8 mouse cellular contexts compared by ENCODE assay signal in the genomic region with DNA sequence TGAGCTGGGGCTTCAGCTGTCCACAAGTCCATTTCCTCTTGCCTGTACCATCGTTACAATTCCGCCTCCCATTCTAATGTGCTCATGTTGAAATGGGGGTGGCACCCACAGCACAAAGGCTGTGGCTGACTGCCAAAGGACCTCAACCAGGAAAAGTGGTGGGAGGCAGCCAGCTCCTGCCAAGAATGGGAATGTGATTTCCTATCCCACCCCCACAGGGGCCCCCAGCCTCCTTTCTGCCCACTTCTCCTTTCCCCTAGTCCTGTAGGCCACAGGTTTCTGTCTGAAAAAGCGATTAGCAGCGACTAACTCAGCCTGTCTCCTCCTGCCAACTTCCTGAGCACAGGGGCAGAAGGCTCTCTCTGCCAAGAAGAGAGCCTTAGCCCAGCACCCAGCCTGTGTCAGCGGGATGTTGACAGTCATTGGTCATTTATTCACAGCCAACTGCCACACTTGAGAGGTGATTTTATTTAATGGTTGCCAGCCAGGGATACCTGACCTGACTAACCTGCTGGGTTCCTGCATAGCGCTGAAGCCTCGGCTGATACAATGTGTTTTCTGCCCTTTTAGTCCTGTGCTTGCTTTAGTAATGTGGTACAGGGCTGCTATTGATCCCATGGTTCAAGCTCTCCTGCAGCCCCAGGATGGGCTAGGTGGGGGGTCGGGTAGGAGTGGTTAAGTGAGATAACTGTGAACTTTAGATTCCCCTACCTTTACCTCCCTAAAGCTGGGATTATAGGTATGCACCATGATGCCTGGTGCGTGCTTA.
A peak's percentile ranks its signal among the peaks of the same experiment; 100 is the strongest.
DNase-seq lines count a peak whose midpoint lies in the region; ATAC-seq lines count a peak whose summit lies in the region.

No protein-coding gene starts in this region.

- H3K4me1 ChIP-seq in limb, embryonic 13.5 days: peaks cover 22% of the 10 kb centered on the region
- H3K4me1 ChIP-seq in midbrain, embryonic 16.5 days (ENCODE audit: control insufficient read depth, insufficient read depth, low read length): peaks cover 10% of the 10 kb centered on the region; the same call in 1 of the 2 replicates

- no peaks in the 10 kb centered on the region for H3K36me3 ChIP-seq in limb, embryonic 13.5 days
- no peaks in the 10 kb centered on the region for H3K36me3 ChIP-seq in midbrain, embryonic 16.5 days (ENCODE audit: control insufficient read depth, insufficient read depth, low read length)

- no peak overlapping the region for H3K4me3 ChIP-seq in limb, embryonic 13.5 days
- no peak overlapping the region for H3K4me3 ChIP-seq in midbrain, embryonic 16.5 days (ENCODE audit: low read depth, low read length)

- DNase-seq in cerebellum, adult 11-12 months: peak; percentile 6
- no peak for DNase-seq in cerebellum, adult 11 months
- peak; percentile 34 for DNase-seq in brain, embryonic 18.5 days (ENCODE audit: low read depth, low spot score)
- DNase-seq in gonadal fat pad, adult 2 months (ENCODE audit: low read depth): peak; percentile 68
- DNase-seq in kidney, adult 9 months: peak; percentile 76

- peak overlapping the region; percentile 48; the same call in 1 of the 2 replicates for H3K27ac ChIP-seq in limb, embryonic 13.5 days
- H3K27ac ChIP-seq in midbrain, embryonic 16.5 days (ENCODE audit: low read length): 0 out of 2 replicates have a peak overlapping the region, but pooled peaks have one; percentile 50

- ATAC-seq in limb, embryonic 13.5 days (ENCODE audit: low FRiP score, low read depth): peak; percentile 68
- ATAC-seq in midbrain, embryonic 16.5 days: peak; percentile 70
- ATAC-seq in erythroid progenitor cell, adult 5-6 weeks (replicated peaks; ENCODE audit: low FRiP score, poor library complexity, severe bottlenecking): no peak

- no peaks in the 10 kb centered on the region for H3K27me3 ChIP-seq in limb, embryonic 13.5 days
- H3K27me3 ChIP-seq in midbrain, embryonic 16.5 days (ENCODE audit: control insufficient read depth, insufficient read depth, low read depth, low read length): no peaks in the 10 kb centered on the region

- H3K9me3 ChIP-seq in limb, embryonic 13.5 days: no peaks in the 10 kb centered on the region
- H3K9me3 ChIP-seq in midbrain, embryonic 16.5 days (replicated peaks; ENCODE audit: control insufficient read depth, low read length, poor library complexity, severe bottlenecking): no peaks in the 10 kb centered on the region

- WGBS in limb, embryonic 13.5 days: 50% methylated on average over 9 of the region's 9 CpGs
- 56% methylated on average over 9 of the region's 9 CpGs for WGBS in midbrain, embryonic 16.5 days

- no peak overlapping the region for H3K4me2 ChIP-seq in limb, embryonic 13.5 days (replicated peaks)
- H3K4me2 ChIP-seq in midbrain, embryonic 16.5 days (ENCODE audit: low read length): no peak overlapping the region

- H3K9ac ChIP-seq in limb, embryonic 13.5 days: 0 out of 2 replicates have a peak overlapping the region, but pooled peaks have one; percentile 9
- H3K9ac ChIP-seq in midbrain, embryonic 16.5 days (ENCODE audit: low read depth, low read length): no peak overlapping the region
